Mouse (Mus musculus): ENCODE measurements around the gene Akap3. TPM values are rescaled to one million over a fixed set of nuclear protein-coding genes. Genes with fewer than 3 reads are reported as not detected.
A peak's percentile ranks its signal among the peaks of the same experiment; 100 is the strongest.

Gene Akap3
- polyA plus RNA-seq (2015; fragmentation: Nextera tagmentation; extraction: Ambion mirVana), result 0.09 TPM in 1 of 2 replicates, not detected in the other

DNA sequence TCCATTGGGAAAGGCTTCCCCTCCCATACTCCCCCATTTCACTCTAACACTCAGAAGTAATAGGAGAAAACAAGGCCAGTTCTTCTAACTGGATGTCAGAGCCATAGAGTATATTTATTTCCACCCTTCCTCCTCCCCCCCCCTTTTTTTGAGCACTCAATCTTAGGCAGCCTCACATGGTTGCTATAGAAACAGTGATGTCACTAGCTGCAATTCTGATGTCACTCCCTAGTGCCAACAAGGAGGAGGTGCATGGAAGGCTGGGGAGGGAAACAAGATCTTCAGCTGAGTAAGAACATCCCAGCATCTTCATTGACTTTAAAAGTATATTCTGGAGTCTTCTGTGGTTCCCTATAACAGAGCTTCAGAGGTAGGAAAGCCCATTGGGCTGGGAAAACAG is at the start of gene Akap3:
Gene Akap3, plus strand, starts transcription at position 218 of the 400 bp plus-strand sequence.
- no peak within 1 kb of the TSS for H3K4me3 ChIP-seq
- peaks cover 5% of the 10 kb centered on the region; the same call in 1 of the 2 replicates for H3K27me3 ChIP-seq

DNA sequence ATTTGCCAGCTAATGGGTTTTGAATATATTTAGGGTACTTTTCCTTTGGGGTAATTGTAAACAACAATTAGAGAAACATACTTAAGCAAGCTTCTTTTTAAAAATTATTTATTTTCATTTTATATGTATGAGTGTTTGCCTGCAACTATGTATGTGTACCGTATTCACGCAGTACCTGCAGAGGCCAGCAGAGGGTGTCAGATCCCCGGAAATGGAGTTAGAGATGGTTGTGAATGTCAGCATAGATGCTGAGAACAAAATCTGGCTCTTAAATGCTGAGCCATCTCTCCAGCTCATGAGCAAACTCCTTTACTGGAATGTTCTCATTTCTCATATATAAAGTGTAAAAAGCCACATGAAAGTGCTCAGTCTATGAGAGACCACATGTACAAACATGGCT is 46.1 kb upstream of the Akap3 start:
- Histone ChIP-seq H3K4me2 (replicated peaks) (no peak overlapping the region), H3K4me3 (no peak overlapping the region), H3K4me1 (no peaks in the 10 kb centered on the region), H3K9me3 (no peaks in the 10 kb centered on the region), H3K9ac (no peak overlapping the region), H3K36me3 (no peaks in the 10 kb centered on the region), H3K27me3 (no peaks in the 10 kb centered on the region), H3K27ac (no peak overlapping the region)
- ATAC-seq (ENCODE audit: low FRiP score, low read depth), result no peak
- 86% methylated on average over 3 of the region's 3 CpGs for WGBS

More for the DNA sequence above, at the start of gene Akap3:
- no peak within 1 kb of the TSS for H3K9ac ChIP-seq
- ATAC-seq (ENCODE audit: low FRiP score, low read depth), result no peak
- H3K4me2 ChIP-seq (replicated peaks), result no peak within 1 kb of the TSS
- no peaks in the 10 kb centered on the region for H3K9me3 ChIP-seq
- H3K36me3 ChIP-seq, result no peaks in the 10 kb centered on the region
- H3K27ac ChIP-seq, result no peak within 1 kb of the TSS
- H3K4me1 ChIP-seq, result peaks cover 9% of the 10 kb centered on the region

DNA sequence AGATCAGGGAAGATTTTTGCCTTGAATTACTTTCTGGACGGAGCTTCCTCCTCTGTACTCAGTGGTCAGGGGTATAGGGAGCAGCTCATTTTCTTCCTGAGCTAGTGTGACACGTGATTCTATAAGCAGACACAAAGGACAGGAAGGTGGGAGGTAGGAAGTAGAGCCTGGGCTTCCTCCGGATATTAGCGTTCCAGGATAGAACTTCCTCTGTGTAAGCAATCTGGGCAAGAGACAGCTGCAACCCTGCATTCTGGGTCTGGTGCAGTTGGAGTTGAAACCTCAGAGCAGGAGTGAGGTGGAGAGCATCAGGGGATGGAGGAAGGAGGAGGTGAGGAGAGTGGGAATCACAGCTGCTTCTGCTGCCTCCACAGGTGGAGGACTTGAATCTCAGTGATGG is 44.8 kb upstream of the Akap3 start:
- Histone ChIP-seq H3K9ac (no peak overlapping the region), H3K4me3 (no peak overlapping the region), H3K36me3 (no peaks in the 10 kb centered on the region), H3K27ac (no peak overlapping the region), H3K4me2 (replicated peaks) (no peak overlapping the region), H3K27me3 (no peaks in the 10 kb centered on the region), H3K4me1 (no peaks in the 10 kb centered on the region), H3K9me3 (no peaks in the 10 kb centered on the region)
- WGBS, result 67% methylated on average over 4 of the region's 4 CpGs
- no peak for ATAC-seq (ENCODE audit: low FRiP score, low read depth)

DNA sequence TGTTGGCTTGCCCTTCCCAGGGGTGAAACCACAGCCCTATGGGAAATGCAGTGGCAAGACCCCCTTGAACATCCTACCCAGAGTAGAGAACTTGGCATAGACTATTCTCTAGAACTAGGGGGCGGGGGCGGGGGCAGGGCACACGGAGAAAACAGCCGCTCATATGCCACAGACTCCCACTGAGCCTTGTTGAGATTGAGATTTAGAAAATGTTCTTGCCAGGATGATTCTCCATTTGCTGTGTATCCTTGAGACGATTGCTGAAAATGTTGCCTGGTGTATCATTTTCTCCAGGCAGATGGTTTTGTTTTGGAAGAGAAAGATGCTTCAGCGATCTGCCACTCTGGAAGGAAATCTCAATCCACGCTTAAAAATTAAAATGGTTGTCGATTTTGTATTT is 44.3 kb upstream of the Akap3 start:
- no peak overlapping the region for H3K4me2 ChIP-seq (replicated peaks)
- H3K4me3 ChIP-seq, result no peak overlapping the region
- H3K27me3 ChIP-seq, result no peaks in the 10 kb centered on the region
- H3K4me1 ChIP-seq, result no peaks in the 10 kb centered on the region
- no peak overlapping the region for H3K27ac ChIP-seq
- 83% methylated on average over 8 of the region's 8 CpGs for WGBS
- H3K36me3 ChIP-seq, result no peaks in the 10 kb centered on the region
- no peak overlapping the region for H3K9ac ChIP-seq
- no peaks in the 10 kb centered on the region for H3K9me3 ChIP-seq
- no peak for ATAC-seq (ENCODE audit: low FRiP score, low read depth)

DNA sequence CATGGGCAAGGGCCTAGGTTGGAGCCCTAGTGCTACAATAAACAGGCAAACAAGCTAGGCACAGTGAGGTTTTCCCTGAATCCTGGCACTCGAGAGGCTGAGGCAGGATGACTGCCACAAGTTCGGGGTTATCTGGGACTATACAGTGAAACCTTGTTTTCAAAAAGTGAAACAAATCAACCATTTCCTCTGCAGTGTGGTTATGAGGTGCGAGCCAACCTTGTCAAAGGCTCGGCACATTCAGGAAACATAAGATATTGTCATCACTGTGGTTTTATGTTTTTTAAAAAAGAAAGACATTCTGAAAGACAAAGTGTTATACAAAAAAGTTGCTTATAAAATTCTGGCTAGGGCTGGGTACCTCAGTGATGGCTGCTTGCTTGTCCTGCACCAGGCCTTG is 41.4 kb upstream of the Akap3 start:
- no peak for ATAC-seq (ENCODE audit: low FRiP score, low read depth)

DNA sequence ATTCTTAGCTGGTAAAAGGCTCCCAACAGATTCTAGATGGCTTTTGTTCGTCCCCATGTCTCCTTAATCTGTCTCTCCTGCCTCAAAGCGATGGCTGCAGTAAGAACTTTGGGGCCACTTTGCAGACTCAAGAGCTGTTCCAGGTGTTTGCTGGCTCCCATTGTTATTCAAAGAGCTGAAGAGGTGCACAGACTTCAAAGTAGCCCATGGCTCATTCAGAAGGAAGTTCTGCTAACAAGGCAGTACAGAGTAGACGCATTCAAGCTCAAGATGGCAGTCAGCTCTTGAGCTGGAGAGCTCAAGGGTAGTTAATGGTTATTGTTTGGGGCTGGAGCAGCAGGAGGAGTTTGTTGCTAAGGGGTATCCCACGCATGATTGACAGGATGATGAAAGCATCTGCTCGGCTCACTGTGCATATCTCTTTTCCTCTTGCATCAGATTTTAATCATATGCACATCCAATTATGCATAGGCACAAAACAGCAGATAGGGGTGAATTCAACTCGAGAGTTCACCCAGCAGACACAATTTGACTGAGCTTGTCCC is 37.6 kb upstream of the Akap3 start:
- no peaks in the 10 kb centered on the region for H3K27me3 ChIP-seq
- H3K36me3 ChIP-seq, result peaks cover 18% of the 10 kb centered on the region
- WGBS, result 74% methylated on average over 6 of the region's 6 CpGs
- H3K4me3 ChIP-seq, result no peak overlapping the region
- no peaks in the 10 kb centered on the region for H3K4me1 ChIP-seq
- no peak overlapping the region for H3K9ac ChIP-seq
- H3K4me2 ChIP-seq (replicated peaks), result no peak overlapping the region
- no peak for ATAC-seq (ENCODE audit: low FRiP score, low read depth)
- H3K9me3 ChIP-seq, result no peaks in the 10 kb centered on the region
- H3K27ac ChIP-seq, result no peak overlapping the region

More for the DNA sequence above, 41.4 kb upstream of the Akap3 start:
- 76% methylated on average over 4 of the region's 4 CpGs for WGBS
- Histone ChIP-seq H3K4me2 (replicated peaks) (no peak overlapping the region), H3K4me3 (no peak overlapping the region), H3K36me3 (no peaks in the 10 kb centered on the region), H3K27ac (no peak overlapping the region), H3K9ac (no peak overlapping the region), H3K27me3 (no peaks in the 10 kb centered on the region), H3K4me1 (no peaks in the 10 kb centered on the region), H3K9me3 (no peaks in the 10 kb centered on the region)

DNA sequence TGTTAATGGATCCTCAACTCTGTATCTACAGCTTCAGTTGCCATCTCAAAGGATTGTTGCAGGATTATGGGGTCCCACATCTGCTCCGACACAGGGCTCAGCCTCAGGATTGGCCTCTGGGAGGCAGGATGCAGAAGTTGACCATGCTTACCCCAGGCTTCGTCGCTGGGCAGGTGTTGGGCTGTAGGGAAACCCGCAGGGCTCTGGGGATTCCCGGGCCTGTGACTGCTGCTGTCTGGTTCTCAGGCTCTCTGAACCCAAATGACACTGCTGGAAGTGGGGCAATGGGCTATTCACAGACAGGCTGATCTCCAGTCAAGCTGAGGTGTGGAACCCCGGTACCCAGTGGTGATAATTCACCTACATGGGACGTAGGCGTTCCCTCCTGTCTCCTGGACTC is 36.6 kb upstream of the Akap3 start:
- no peak overlapping the region for H3K27ac ChIP-seq
- peaks cover 28% of the 10 kb centered on the region for H3K36me3 ChIP-seq
- no peak overlapping the region for H3K4me2 ChIP-seq (replicated peaks)
- no peaks in the 10 kb centered on the region for H3K4me1 ChIP-seq
- no peaks in the 10 kb centered on the region for H3K27me3 ChIP-seq
- no peak overlapping the region for H3K9ac ChIP-seq
- no peaks in the 10 kb centered on the region for H3K9me3 ChIP-seq
- H3K4me3 ChIP-seq, result no peak overlapping the region
- ATAC-seq (ENCODE audit: low FRiP score, low read depth), result no peak
- 85% methylated on average over 8 of the region's 8 CpGs for WGBS

DNA sequence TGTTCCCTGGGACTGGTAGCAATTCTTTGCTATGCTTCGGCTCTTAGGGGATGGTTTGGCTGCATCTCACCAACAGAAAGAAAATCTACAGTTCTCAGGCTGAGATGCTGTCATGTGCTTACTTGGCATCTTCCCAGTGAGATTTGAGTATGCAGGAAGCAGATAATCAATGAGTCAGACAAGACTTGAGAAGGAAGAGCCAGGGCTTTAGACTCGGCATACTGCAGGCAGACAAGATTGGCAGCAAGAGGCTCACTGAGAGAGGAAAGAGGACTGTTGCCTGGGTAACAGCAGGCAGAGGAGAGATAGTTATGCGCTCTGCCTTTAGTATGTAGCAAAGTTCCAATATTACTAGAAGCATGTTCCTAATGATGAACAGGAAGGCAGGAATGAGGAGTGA is 29.8 kb upstream of the Akap3 start:
- Histone ChIP-seq H3K4me1 (no peaks in the 10 kb centered on the region), H3K4me2 (replicated peaks) (no peak overlapping the region), H3K27ac (no peak overlapping the region), H3K4me3 (no peak overlapping the region), H3K36me3 (peaks cover 92% of the 10 kb centered on the region), H3K9me3 (no peaks in the 10 kb centered on the region), H3K27me3 (no peaks in the 10 kb centered on the region), H3K9ac (no peak overlapping the region)
- ATAC-seq (ENCODE audit: low FRiP score, low read depth), result no peak
- WGBS, result 87% methylated on average over 3 of the region's 3 CpGs

DNA sequence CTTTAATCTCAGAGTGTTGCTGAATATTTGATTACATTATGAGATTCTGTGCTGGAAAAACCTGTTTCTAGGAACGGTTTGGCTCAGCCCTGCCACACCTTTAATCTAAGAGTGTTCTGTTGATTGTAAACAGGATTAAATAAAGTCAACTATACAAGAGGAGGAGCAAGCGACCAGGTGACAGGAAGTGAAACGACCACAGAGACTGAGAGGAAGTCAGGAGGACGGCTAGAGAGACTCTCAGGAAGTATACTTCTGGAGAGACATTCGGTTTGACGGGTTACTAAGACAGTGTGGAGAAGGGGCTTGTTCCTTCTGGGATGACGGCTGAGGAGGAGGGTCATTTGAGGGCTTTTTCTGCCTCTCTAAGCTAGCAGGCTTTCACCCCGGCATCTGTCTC is 16.3 kb upstream of the Akap3 start:
- Histone ChIP-seq H3K27me3 (no peaks in the 10 kb centered on the region), H3K27ac (no peak overlapping the region), H3K4me1 (no peaks in the 10 kb centered on the region), H3K9ac (no peak overlapping the region), H3K4me3 (no peak overlapping the region), H3K36me3 (peaks cover 94% of the 10 kb centered on the region), H3K9me3 (no peaks in the 10 kb centered on the region), H3K4me2 (replicated peaks) (no peak overlapping the region)
- 77% methylated on average over 8 of the region's 8 CpGs for WGBS
- no peak for ATAC-seq (ENCODE audit: low FRiP score, low read depth)

DNA sequence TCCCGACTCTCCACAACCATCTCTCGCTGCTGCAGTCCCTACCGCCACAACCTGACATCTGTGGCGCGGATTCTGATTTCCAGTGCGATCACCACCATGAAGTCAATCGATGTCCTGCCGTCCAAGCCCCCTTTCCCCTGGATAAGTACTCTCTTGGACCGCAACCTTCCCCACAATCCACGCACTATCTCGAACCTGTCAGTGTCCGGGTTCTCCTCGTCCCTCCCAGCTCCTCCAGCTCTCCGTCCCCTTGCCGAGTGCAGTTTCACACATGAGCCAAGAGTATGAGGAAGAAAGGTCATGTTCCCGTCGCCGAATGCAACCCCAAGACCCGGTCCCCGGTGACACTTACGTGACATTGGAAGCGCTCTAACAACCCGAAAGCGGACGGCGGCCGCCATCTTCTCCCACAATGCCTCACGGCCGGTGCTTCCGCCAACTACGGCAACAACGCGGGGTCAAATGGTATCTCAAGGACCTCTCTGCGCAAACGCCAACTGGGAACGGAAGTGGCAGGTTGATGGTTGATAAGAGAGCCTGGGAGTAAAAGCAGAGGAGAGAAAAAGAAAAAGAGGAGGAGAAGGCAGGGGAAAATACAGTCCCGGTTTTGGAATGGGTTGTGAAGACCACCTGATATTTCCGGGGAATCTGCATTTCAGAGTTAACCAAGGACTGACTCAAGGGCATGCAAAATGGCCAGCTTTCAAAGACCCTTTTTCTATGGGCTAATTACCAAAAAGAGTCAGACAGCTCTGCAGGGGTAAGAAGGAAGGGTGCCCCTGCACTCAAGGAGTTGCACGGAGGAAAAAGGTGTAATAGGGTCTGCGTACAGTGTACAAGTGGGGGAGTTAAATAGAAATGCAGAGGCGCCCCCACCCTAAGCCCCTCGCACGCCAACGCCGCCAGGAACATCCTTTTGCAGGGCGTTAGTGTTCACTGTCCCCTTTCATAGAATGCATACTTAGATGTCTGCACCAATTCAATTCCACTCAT is 3.9 kb upstream of the Akap3 start, which contains the start of gene Ndufa9:
Gene Ndufa9, minus strand, starts transcription at position 425 of the 993 bp plus-strand sequence.
- H3K4me1 ChIP-seq, result peaks cover 17% of the 10 kb centered on the region
- WGBS, result 8% methylated on average over 46 of the region's 46 CpGs
- peak; percentile 84 for ATAC-seq (ENCODE audit: low FRiP score, low read depth)
- H3K9ac ChIP-seq, result peak within 1 kb of the TSS; percentile 86
- H3K9me3 ChIP-seq, result no peaks in the 10 kb centered on the region
- peaks cover 5% of the 10 kb centered on the region; the same call in 1 of the 2 replicates for H3K27me3 ChIP-seq
- H3K27ac ChIP-seq, result no peak within 1 kb of the TSS
- peak within 1 kb of the TSS; percentile 71 for H3K4me3 ChIP-seq
- peaks cover 6% of the 10 kb centered on the region for H3K36me3 ChIP-seq
- H3K4me2 ChIP-seq (replicated peaks), result peak within 1 kb of the TSS; percentile 86

DNA sequence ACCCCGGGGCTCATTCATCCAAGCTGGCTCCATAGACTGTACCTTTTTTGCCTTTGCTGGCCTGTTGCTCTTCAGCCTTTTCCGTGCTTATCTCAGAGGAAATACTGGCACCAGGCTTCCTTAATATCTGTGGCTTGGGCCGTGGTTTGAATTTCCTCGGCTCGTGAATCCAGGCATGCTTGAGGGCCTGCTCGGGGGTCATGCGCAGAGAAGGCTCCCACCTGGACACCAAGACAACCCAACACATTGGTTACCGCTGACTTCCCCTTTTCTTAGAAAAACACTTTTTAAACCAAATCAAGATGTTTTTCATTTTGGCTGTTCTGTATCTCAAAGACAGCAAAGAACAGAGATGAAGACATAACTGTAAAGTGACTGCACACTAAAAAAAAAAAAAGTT is 24.2 kb downstream of the Akap3 start:
- Histone ChIP-seq H3K4me2 (replicated peaks) (no peak overlapping the region), H3K27me3 (peaks cover 11% of the 10 kb centered on the region), H3K9ac (no peak overlapping the region), H3K4me1 (no peaks in the 10 kb centered on the region), H3K36me3 (no peaks in the 10 kb centered on the region), H3K4me3 (no peak overlapping the region), H3K9me3 (no peaks in the 10 kb centered on the region), H3K27ac (no peak overlapping the region)
- 79% methylated on average over 8 of the region's 8 CpGs for WGBS
- ATAC-seq (ENCODE audit: low FRiP score, low read depth), result no peak

DNA sequence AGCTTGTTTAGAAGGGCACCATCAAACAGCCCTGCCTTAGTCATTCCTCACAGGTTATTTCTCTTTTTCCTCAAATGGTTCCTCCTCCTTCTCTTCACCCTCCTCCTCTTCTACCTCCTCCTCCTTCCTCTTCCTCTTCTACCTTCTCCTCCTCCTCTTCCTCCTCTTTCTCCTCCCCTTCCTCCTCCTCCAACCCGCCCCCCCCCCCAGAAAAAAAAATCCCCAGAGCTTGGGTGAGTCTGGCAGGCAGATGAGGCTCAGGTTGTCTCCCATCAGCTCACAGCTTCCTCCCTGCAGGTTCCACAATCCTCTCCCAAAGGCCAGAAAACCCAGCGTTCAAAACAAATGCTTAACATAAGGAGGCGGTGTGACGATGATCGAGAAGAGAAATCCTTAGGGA is 54.5 kb downstream of the Akap3 start:
- no peaks in the 10 kb centered on the region for H3K27me3 ChIP-seq
- 81% methylated on average over 4 of the region's 5 CpGs for WGBS

More for the DNA sequence above, 54.5 kb downstream of the Akap3 start:
- H3K4me2 ChIP-seq (replicated peaks), result no peak overlapping the region
- no peak overlapping the region for H3K27ac ChIP-seq
- no peaks in the 10 kb centered on the region for H3K36me3 ChIP-seq
- H3K4me3 ChIP-seq, result no peak overlapping the region
- no peak for ATAC-seq (ENCODE audit: low FRiP score, low read depth)
- no peaks in the 10 kb centered on the region for H3K4me1 ChIP-seq
- no peaks in the 10 kb centered on the region for H3K9me3 ChIP-seq
- H3K9ac ChIP-seq, result no peak overlapping the region
